Mouse (Mus musculus) monocyte, adult 2 months (primary cell): ENCODE data around the gene Rhob.

Source experiments
- DNase-seq, 2 experiments: peaks; one replicate each; pipeline ENCODE4 v3.0.0; 2022; ENCODE audit warnings: low spot score in 2 of 2, low read depth in 1 of 2

Rhob gene

DNA sequence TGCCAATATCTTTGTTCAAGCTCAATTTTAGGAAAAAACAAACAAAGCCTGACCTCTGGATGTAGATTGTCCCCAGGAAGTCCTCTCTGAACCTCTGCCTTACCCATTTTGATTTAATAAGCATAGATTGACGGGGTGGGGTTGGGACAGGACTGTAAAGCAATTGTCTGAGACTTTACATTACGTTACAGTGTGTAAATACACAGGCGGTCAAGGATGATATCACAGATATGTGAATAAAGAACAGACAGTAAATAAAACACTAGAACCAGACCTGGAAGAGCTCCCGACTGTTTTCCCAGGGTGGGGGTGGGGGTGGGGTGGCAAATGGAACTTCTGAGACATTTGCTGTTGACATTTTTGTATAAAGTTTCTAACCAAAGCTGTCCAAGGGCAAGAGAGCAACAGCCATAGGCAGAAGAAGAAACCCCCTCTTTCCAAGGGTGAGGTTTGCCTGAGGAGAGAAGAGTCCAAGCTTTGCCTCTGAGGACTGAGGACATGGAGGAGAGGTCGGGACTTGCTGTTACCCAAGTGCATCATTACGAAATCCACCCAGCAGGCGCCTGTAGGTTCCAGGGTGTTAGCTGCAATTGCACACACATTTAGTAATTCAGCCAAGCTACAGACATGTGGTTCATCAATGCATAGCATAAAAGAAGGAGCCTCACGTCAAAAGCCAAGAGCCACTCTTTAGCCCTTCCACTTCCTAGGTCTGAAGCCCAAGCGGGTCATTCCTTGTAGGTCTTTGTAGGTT is 7.3 kb upstream of the Rhob start:
- DNase-seq, result peak in 1 of 2 experiments; percentile 29

DNA sequence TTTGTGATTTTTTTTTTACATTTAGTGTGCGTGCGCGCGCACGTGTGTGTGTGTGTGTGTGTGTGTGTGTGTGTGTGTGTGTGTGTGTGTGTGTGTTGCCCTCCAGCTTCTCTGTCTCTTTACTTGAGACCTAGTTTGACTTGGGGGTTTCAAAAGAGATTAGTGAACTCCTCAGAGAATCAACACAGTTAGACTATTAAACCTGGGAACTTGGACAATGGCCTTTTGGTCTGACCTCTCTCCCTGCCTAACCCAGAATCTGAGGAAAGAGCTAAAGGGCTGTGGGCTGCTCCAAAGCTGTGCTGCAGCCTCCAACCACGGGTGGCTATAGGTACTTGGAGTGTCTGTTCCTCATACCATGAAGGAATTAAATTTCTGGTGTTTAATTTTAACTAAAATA is 4.3 kb upstream of the Rhob start:
- DNase-seq, result no peak

DNA sequence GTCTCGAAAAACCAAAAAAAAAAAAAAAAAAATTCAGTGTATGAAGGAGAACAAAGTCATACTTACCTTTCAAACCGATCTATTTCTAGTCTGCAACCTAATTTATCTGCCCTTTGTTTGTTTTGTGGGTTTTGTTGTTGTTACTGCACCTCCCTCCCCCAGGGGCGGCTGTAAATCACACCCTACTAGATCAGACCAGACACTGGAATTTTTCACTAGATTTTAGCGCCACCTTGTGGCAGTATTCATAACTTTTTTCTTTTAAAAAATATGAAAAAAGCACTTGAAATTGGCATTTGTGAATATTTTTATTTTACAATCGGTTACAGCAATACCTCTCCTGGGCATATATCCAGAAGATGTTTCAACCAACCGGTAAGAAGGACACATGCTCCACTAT is 2.7 kb upstream of the Rhob start:
- no peak for DNase-seq

DNA sequence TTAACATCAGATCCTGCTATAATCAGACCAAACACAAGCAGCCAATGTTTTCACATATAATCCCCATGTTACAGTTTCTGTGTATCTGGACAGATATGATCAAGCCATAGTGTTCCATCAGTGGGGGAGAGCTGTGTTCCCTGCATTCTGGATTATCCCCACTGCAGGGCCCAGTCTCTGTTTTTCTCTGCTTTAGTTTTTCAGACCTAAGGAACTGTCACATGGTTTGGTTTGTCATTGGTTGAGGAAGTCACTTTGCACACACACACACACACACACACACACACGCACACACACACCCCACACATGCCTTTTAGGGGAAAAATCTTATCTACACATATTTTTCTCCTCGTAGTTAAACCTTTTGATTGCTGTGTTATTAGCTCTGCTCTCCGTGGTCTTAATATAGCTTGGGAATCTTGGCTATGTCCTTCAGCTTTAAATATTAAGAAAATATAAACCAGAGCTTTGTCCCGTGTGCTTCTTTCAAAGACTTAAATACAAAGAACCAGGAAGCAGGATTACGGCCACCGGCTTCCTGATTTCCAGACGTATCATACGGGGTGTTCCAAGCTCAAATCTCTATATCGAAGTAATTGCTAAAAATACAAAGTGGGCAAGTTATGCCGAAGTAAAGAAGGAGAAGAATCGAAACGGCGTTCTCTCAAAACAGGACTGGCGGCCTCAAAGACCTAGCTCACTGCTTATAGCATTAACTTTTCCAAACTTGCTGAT is 1.9 kb upstream of the Rhob start:
- DNase-seq, result no peak

DNA sequence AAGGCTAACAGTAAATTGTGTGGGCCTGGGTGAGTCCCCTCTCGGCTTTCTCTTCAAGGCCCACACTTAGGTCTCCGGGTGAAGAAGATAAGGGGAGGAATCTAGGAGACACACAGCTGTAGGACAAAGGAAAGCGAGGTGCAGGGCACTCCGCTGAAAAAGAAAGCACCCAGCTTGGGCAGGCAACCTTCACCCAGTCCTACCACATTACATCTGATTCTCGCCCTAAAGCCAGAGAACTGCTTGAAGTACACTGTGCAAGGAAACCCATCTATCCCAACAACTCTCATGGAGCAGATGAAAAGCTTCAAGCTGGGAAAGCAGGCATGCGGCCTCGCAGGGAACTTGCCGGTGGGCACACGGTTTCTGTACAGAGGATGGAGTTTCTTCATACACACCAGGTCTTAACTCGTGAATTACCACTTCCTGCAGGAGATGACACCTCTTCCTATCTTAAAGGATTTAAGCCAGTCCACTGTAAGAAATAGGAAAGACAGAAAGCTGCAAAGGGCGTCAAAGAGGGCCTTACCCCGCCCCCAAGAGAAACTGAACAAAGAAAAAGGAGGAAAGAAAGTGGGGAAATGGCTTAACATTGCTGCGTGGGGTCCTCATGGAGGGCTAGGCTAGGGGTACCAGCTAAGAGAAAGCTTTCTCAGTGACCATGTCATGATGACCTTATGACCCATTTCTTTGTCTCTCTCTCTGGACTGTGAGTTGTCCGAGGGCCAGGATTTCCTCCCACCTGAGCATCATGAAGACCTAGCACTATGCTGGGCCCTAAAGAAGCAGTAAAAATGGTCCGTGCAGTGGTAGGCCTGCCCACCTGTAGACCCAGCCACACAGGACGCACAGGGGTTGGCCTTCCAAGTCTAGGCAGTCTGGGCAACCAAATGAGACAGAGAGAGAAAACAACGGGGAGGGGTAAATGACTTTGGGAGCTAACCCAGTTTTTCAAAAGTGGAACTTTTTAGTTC is 1.1 kb upstream of the Rhob start:
- no peak for DNase-seq

DNA sequence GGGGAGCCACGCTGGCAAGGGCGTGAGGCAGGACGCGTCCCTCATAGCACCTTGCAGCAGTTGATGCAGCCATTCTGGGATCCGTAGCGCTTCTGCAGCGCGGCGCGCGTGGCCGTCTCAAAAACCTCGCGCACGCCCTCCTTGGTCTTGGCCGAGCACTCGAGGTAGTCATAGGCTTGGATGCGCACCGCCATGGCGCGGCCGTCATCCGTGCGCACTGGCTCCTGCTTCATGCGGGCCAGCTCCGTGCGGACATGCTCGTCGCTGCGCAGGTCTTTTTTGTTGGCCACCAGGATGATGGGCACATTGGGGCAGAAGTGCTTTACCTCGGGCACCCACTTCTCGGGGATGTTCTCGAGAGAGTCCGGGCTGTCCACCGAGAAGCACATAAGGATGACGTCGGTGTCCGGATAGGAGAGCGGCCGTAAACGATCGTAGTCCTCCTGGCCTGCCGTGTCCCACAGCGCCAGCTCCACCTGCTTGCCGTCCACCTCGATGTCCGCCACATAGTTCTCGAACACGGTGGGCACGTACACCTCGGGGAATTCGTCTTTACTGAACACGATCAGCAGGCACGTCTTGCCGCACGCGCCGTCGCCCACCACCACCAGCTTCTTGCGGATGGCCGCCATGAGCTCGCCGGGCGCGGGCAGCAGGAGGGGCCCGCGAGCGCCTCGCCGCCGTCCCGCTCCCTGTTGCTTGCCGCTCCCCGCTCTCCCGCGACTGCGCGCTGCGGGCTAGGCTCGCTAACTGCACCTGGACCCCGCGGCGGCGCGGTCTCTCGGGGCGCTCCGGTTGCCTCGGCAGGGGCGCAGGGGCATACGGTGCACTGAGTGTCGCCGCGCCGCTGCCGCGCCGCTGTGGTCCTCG is 573 bp downstream of the Rhob start:
- DNase-seq, result peak in 1 of 2 experiments; percentile 53

DNA sequence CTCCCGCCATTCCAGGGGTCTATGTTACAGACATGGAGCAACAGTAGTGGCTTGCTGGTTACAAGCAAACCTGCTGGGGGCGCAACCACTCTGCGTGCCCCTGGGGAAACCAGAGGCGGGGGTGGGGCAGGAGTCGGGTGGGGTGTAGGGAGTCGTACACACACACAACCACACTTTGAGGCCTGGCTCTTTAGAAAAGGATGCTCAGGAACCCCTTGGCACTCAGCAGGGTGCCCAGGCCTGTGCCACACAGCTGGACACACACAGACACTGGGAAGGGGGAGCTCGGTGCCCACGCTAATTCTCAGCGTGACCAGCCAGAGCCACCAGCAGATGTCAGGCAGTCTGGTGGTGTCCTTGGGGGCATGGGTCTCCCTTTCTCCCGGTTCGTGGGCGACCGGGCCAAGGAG is 1.2 kb downstream of the Rhob start:
- no peak for DNase-seq

DNA sequence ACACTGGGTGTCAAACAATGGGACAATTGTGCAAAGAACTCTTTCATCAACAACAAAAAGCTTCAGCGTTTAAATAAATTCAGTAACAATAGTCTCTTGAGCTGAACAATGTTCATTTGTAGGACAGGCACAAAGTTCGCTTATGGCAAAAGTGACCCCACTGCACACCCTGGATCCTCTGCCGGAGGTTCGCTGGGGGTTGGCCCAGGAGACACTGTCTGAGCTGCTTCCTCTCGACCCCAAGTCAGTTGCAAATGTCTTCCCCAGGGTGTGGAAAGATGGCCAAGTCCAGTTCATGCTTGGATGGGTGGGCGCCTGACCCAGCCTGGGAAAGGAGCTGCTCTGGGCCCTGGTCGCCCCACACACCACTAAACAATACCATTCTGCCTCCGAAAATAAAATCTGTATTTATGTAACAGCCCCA is 1.6 kb downstream of the Rhob start:
- DNase-seq, result no peak

DNA sequence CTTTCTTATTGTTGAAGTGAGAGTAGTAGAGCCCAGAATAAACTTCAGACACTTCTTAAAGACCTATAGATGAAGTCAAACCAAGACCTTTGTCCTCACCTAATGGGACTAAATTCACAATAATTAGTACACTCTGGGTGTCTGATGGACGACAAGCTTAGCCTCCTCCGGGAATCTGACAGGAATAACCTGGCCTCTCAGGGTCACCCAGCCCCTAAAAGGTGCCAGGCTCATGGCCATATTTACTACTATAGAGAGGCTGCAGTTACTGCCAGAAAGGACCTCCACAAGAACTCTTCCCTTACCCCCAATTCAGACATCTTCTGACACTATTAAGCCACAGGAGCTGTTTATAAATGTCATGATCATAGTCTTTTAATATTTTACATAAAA is 2.5 kb downstream of the Rhob start:
- no peak for DNase-seq

DNA sequence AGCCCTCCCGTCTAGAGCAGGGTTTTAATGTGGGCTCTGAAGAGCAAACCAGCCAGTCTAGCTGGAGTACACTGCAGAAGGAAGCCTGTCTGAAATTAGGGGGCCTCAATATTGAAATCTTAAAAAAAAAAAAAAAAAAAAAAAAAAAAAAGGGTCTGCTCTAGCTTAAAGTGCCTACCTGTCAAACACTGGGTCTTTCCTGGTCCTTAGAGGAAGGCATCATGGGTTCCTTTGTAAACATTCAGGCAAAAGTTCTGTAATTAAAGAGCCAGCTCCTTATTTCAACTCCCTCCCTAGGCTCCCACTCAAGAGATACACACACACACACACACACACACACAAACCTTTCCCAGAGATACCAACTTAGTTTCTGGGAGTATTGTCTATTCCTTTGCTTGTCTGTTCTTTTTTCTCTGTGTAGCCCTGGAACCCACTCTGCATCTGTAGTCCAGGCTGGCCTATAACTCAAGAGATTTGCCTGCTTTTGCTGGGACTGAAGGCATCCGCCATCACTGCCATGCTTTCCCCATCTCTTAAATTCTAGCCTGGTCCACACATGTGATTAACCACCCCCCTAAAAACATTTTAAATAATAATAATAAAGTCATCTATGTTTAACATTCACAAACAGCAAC is 3.0 kb downstream of the Rhob start:
- no peak for DNase-seq

DNA sequence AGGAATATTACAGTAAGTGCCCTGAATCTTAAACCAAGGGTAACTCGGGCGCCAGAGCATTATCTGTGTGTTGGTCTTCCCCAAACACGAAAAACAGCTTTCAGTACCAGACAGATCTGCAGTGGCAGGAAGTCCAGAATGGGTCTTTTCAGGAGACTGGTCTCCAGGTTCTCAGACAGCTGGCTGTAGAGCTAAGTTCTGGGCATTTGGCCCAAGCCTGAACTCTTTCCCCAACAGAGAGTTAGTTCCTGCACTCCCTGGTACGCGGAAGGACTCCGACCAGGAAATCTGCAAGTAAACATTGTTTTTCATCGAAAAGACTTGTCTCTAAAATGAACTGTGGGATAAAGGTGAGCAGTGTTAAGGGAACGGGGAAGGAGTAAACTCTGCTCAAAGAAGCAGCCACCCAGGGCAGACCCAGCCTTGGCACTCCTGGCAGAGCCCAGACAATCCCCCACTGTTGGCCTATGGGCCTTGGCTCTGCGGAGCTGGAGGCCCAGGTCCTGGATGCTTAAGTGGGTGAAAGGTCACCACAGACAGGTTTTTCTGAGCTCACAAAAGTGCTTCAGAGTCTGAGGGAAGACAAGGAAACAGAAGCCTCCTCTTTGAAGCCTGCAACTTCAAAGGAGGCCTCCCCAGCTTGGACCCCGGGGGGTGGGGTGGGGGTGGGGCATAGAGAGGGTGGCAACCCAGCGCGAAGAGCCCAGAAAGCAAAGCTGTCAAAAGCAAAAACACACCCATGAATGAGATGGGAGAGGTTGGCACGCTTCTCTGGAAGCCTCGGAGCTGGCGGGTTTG is 3.7 kb downstream of the Rhob start:
- no peak for DNase-seq

DNA sequence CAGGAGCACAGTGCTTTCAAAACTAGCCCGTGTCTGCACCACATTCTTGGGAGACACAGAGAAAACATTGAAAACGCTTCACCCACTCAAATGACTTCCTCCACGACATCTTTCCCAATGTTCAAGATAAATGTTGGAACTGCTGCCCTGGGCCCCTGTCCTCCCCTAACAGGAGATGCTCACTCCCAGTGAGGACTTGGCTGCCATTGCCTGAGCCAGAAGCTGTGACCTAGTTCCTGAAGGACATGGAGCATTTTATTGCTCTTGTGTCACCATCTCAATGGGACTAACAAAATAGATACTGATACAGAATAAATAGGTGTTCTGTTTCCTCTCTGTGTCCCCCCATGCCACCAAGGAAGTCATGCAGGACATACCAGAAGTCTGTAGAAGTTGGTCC is 5.1 kb downstream of the Rhob start:
- no peak for DNase-seq

DNA sequence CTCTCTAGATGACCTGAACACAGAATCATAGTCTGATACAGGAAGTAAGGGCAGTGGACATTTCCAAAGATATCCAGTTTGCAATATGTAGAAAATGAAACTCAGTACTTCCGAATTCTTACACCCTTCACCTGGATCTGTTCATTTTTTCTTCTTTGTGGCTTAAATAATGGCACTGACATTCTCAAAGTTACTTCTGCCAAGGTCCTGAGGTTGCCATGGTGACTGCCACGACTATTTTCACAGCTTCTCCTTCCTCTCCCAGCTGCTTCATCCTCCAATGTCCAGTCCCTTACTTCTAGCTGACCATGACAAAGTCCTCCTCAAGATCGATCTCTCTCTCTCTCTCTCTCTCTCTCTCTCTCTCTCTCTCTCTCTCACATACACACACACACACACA is 6.4 kb downstream of the Rhob start:
- no peak for DNase-seq

DNA sequence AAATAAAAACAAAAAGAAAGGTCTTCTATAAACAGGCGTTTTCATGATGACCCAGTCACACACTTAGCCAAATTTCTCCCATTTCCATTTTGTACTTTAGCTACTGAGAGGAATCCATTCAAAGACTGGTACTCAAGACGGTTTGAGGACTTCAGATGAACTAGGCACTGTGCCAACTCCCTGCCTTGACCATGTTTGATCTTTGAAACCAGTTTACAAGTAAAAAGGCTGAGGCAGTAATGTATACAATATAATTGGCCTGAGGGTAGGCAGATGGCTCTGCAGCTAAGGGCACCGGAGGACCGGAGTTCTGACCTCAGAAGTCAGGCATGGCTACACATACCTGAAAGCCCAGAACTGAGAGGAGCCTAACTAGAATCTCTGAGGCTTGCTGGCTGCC is 10.7 kb downstream of the Rhob start:
- DNase-seq, result no peak

DNA sequence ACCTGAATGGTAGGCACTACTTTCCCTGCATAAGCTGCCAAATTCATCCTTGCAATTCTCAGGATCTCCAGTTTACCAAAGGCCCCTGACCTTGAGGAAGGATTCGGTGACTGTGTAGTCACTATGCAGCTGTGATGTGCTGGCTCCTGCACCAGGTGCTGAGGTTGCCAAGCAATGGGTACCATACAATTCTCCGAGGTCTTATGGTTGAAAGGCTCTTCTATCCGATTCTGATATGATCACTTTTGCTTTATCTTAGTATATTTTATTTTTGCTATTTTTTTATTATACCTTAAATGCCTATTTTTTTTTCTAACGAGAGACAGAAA is 11.2 kb downstream of the Rhob start:
- no peak for DNase-seq

DNA sequence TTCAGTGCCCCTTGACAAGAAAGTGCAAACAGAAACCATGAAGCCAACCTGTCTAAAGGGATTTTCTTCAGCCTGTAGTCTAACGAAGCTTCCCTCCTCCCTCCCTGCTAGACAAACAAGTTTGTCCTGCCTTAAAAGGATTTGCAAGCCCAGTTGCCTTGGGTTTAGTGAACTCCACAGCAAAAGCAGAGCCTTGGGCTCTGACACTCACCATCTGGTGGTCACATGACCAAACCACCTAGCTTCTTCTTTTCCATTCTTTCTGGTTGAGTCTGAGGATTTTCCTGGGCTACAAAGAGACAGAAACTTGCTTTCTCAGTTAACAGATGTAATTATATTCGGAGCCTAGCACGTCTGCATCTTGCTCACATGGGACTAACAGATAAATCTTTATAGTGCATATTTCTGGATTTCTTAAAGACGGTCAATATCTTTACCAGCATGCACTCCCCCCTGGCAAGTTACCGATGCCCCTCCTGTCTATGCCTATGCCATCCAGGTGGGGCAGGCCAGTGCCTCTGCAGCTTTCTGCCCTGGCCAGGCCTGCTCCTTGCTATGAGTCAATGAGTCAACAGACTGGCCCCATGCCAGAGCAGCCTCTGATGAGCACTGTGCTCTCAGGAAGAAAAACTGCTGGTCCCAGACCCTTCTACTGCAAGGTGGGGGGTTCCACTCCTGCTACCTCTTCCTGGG is 11.7 kb downstream of the Rhob start:
- DNase-seq, result no peak

DNA sequence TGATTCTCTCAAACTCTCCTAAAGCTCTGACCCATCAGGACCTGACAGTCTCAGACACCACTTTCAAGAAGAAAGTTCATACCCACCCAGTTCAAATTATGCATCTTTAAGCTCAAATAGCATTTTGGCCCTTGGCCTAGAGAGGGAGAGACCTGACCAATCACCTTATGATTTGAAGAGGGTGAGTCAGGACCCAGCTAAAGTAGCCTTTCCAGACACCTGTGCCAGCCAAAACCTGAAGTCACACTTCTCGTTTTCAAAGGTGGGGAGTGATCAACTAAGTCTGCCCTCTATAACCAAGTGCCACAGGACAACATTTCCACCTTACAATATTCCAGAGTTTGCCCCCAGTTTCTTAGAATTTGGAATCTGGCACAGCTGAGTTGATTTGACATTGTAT is 12.5 kb downstream of the Rhob start:
- no peak for DNase-seq

DNA sequence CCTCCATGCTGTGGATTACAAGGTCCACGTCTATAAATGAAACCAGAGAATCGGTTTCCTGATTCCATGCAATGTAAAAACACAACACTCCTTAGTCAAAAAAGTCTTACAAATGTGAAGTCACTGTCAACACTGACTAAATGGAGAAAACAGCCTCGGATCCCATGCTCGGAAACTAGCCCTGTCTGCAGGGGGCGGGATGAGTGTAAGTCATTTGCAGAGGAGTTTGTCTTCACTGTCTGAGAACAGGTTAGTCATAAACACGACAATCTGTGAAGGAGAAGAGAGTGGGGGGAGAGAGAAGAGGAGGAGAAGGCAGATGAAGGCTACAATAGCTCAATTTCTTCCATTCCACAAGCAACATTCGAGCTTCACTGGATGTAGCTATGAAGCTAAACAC is 14.6 kb downstream of the Rhob start:
- DNase-seq, result no peak

DNA sequence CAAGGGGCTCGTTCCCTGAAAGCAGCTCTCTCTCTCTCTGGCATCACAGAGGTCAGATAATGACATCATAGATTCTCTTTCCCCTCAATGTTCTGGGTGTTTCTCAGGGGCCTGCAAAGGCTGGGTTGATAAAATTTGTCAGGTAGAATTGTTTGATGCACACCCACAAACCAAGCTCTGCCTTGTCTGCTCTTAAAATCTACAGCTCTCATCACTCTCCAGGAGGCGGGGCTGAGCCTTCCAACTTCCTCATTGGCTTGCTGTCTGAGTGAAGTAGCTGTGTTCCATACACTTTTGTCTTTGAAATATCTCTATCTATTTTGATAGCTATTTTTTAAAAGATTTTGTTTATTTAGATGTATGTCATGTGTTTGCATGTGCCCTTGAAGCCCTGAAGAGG is 17.6 kb downstream of the Rhob start:
- no peak for DNase-seq
